Mouse (Mus musculus): ENCODE measurements at regions not wholly inside any gene's neighbourhood (a gene's known extent, or its start where the extent isn't known, plus 50 kb on each side); places are given as distances from the start of the nearest gene placed in this dataset.

DNA sequence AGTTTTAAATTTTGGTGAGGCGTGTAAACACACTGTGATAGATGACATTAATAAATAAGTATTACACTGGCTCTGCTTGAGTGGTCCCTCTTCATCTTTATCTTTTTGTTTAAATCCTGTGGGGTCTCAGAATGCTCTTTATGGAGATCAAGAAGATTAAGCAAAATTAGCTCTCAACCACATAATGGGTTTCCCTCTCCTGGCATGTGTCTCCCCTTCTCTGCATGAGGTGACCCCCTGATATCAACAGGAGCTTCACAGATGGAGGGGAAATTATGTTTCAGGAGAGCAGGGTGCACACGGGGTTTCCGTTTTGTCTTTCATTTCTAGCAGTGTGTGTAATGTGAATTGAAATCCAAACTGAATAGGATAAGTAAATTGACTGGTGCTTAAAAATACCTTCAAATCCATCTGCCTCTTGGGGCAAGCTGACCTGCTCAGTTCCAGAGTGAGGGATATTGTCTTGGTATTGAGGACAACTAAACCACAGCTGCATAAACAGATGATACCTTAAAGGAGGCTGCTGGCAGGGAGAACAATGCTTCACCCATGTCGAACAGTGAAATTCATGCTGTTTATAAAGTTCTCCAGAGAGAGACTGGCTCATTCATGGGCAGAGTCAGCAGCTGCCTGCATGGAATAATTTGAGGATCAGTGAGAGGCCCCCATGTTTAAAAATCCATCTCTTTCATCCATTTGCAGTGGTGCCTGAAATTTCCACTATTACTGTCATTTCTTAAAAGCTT, 518.3 kb upstream of the Nr2f1 start:
- TF ChIP-seq GATA1 (IDR thresholded peaks at IDR 0.05; ENCODE audit: borderline replicate concordance, low read length) = no peak
- no peak for TF ChIP-seq FLI1 (IDR thresholded peaks at IDR 0.05; ENCODE audit: low read length)

All from megakaryocyte, embryonic 14.5 days (primary cell).